Mouse (Mus musculus) MEL (cell line): ENCODE data around the gene Ctbs.

Source experiments
- CTCF ChIP-seq, 3 experiments: IDR thresholded peaks in 2 of 3; conservative IDR thresholded peaks in 1 of 3; 2 replicates each; pipeline ENCODE4 v1.5.1; 2011 to 2012; ENCODE audit warnings: low read length in 3 of 3, low read depth in 2 of 3, mild to moderate bottlenecking in 2 of 3, improper control_type of control experiment in 1 of 3, inconsistent platforms in 1 of 3, mixed read lengths in 1 of 3, moderate library complexity in 1 of 3; ENCODE audit not compliant: control insufficient read depth in 1 of 3, insufficient read depth in 1 of 3, poor library complexity in 1 of 3, severe bottlenecking in 1 of 3
- EP300 ChIP-seq, 2 experiments: IDR thresholded peaks; 2 replicates each; pipeline ENCODE4 v1.6.1; 2011; ENCODE audit warnings: improper control_type of control experiment in 2 of 2, low read length in 2 of 2, low read depth in 1 of 2, mild to moderate bottlenecking in 1 of 2
- ETS1 ChIP-seq: IDR thresholded peaks from 2 replicates; pipeline ENCODE4 v1.6.1; 2012; ENCODE audit warnings: low read depth, mild to moderate bottlenecking, inconsistent platforms, low read length, improper control_type of control experiment, moderate library complexity
- GATA1 ChIP-seq: IDR thresholded peaks from 2 replicates; pipeline ENCODE4 v1.6.1; 2011; ENCODE audit warnings: low read depth, low read length, improper control_type of control experiment
- MAFK ChIP-seq: IDR thresholded peaks from 2 replicates; pipeline ENCODE4 v1.6.1; 2011; ENCODE audit warnings: low read depth, mild to moderate bottlenecking, low read length, improper control_type of control experiment, borderline replicate concordance
- NELFE ChIP-seq: IDR thresholded peaks from 2 replicates; pipeline ENCODE4 v1.6.1; 2011; ENCODE audit warnings: low read depth, low read length, improper control_type of control experiment
- POLR2A ChIP-seq, 2 experiments: IDR thresholded peaks; 2 replicates each; pipeline ENCODE4 v1.6.1; 2011 to 2012; ENCODE audit warnings: low read length in 2 of 2, mild to moderate bottlenecking in 2 of 2, control low read depth in 1 of 2, improper control_type of control experiment in 1 of 2, low read depth in 1 of 2, moderate library complexity in 1 of 2; ENCODE audit not compliant: control insufficient read depth in 1 of 2, insufficient read depth in 1 of 2, poor library complexity in 1 of 2
- POLR2AphosphoS2 ChIP-seq: IDR thresholded peaks from 2 replicates; pipeline ENCODE4 v1.6.1; 2011; ENCODE audit warnings: low read length, improper control_type of control experiment
- ZC3H11A ChIP-seq: IDR thresholded peaks from 2 replicates; pipeline ENCODE4 v1.6.1; 2012; ENCODE audit warnings: low read depth, mild to moderate bottlenecking, inconsistent platforms, low read length, improper control_type of control experiment
- ZNF384 ChIP-seq: IDR thresholded peaks from 2 replicates; pipeline ENCODE4 v1.6.1; 2012; ENCODE audit warnings: low read depth, mild to moderate bottlenecking, inconsistent platforms, low read length, improper control_type of control experiment

GRCm38 (mm10) chr3:146506711-146507110 lies 57.1 kb downstream of the Ctbs start:
- TF ChIP-seq GATA1, result no peak
- TF ChIP-seq ZNF384, result no peak
- no peak for TF ChIP-seq EP300 (IDR thresholded peaks at IDR 0.05; ENCODE audit: low read depth in 1 of 2, low read length in 2 of 2)
- TF ChIP-seq POLR2AphosphoS2, result no peak
- TF ChIP-seq ETS1, result no peak
- TF ChIP-seq CTCF (IDR thresholded peaks at IDR 0.05 in 2 of 3, conservative IDR thresholded peaks at IDR 0.05 in 1 of 3; ENCODE audit: control insufficient read depth in 1 of 3, insufficient read depth in 1 of 3, low read depth in 2 of 3, low read length in 3 of 3, poor library complexity in 1 of 3, severe bottlenecking in 1 of 3), result no peak
- no peak for TF ChIP-seq NELFE
- no peak for TF ChIP-seq ZC3H11A
- TF ChIP-seq MAFK, result no peak
- TF ChIP-seq POLR2A (IDR thresholded peaks at IDR 0.05; ENCODE audit: control insufficient read depth in 1 of 2, insufficient read depth in 1 of 2, low read depth in 1 of 2, low read length in 2 of 2, poor library complexity in 1 of 2), result no peak
